Mouse (Mus musculus) Muller cell, postnatal 12 days (primary cell): ENCODE measurements at regions not wholly inside any gene's neighbourhood (a gene's known extent, or its start where the extent isn't known, plus 50 kb on each side); places are given as distances from the start of the nearest gene placed in this dataset.

Experiments
- DNase-seq: peaks from one replicate; pipeline ENCODE4 v3.0.0-alpha.2; 2015; ENCODE audit errors: inconsistent ontology term

DNA sequence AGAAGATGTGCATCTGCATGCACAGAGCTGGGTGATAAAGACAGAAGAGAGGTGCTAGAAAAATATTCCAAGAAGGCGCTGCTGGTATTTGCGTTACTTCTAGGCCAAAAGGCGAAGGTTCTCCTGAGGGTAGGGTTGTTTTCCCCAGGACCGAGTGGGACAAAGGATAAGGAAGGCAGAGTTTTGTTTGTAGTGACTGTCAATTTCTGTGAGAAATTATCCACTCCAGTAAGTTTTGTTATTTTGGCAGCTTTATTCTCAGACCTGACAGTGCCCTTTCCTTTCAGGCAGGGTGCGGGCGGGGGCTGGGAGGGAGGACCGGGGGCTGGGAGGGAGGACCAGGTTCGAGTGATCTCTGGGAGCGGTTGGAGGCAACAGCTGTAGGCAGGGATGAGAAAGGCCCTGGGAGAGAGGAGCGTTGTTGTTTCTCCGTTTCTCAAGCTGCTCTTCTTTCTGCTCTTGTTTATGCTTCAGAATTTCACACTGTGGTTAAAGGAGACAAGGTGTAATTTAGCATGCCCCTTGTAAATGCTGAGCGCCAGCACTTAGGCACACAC, 211.2 kb upstream of the Cited2 start:
- DNase-seq, result peak; percentile 31

DNA sequence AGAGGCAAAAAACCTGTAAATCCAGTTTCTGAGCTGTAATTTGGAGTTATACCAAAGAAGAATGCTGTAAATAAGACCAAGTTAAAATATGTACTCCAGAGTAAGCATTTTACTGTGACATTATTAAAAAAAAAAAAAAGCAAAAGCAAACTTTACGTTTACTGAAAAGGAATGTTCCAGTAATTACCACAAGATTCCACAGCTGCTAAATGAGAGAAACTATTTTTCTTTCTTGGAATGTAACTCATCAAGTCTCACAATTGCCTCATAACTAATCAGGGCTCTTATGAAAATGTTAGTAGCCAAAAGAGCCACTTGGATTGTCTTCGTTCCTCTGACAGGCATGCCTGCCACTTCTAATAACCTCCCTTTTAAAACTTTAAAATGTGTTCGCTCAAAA, 210.5 kb upstream of the Cited2 start:
- peak; percentile 53 for DNase-seq

DNA sequence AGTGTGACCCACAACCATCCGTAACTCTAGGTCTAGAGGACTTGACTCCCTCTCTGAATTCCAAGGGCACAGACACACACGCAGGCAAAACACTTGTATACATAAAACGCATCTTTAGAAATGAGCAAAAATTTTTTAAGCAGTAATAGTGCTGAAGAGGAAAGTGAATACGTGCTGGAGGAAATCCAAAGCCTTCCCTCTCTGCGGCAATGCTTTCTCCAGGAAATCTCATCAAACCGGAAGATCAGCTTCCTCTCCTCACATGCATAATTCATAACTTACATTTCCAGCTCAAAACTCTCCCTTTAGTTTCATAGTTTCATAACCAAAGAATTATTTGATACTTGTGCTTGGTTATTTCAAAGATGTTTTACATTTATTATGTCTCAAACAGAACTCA, 209.3 kb upstream of the Cited2 start:
- no peak for DNase-seq

DNA sequence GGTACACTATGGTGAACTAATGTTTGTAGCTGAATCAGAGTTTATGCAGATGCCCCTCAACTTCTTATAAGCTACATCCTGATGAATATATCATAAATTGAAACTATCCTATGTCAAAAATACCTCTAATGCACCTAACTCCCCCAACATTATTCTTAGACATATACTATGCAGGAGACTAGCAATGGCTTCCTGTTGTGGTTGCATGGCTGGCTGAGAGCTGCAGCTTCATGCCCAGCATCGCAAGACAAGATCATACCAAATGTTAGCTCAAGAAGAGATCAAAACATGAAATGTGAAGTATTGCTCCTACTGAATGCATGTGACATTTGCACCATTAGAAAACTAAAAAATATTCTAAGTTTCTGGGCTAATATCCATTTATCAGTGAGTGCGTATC, 206.9 kb upstream of the Cited2 start:
- DNase-seq, result no peak

DNA sequence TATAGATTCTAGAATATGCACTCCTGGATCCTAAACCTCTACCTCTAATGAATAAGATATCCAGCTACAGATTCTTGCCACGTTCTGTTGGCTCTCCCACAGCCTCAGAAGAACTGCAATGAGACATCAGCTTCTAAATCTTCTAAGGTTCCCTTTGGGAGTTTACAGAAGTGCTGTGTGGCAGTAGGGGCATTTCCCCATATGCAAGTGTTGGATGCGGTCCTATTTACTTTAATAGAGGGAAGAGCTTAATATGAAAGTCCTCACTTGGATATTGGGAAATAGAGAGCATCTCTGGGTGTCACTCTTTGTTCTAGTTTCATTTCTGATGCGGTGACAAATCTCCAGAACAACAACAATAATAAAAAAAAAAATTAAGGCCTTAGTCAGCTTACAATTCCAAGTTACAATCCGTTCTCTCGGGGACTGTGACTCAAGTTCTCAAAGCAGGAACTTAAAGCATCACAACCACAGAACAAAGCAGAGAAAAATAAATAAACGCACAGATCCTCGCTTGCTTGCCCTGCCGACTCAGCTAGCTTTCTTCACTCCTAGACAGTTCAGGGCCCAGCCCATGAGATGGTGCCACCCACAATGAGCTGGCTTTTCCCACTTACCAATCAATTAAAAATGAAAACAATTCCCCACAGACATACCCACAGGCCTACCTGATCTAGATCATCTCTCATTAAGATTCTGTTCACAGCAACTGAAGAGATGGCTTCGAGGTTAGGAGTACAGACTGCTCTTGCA, 204.4 kb upstream of the Cited2 start:
- peak; percentile 19 for DNase-seq

DNA sequence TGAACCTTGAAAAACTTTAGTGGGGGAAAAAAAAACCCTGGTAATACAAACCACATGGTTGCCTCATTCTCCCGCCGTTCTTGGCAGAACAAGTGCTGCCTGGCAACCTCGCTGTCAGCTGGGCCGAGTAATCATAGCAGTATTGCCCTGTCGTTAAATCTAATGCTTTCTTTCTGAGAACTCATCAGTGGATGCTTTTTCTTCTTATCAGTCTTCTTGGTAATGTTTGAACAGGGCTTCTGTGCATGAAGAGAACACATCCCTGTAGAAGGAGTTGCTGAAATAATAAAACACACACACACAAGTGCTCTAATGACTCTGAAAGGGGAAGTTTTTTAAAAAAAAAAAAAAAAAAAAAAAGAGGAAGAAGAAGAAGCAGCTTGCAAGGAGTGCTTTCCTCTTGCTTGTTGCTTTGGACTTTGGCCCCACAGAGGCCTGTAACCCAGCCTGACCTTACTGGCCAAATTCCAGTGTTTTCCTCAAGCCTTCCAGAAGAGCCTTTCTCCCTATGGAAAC, 200.9 kb upstream of the Cited2 start:
- DNase-seq, result peak; percentile 31

DNA sequence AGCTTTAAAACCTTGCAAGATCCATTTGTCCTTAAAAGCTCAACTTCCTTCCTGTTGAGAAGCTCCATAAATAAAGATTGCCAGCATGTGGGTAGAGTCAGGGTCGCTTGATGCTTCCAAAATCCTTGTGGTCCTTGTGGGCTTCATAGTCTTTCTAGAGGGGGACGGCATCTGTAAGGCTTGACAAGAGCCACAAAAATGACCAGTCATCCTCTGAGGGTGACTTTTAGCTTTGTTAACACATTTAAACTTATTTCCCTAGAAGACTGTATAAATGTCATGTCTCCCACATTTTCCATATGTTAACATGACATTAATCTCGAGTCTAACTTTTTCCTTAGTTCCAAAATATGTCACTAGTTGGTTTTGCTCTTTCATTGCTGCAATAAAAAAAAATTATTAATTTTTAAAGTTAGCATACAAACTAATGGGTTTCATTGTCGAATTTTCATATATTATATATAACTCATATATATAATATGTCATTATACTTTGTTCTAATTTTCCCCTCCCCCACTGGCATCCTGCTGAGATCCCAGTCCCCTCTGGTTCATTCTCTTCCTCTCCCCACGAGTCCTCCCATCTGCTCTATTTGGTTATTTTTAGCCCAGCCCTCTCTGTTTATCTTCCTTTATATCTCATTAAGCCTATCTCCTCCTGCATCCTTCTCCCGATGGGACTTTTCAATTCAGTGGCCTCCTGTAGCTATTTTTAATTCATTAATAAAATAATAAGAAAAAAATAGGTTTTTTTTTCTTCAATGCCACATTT, 199.3 kb upstream of the Cited2 start:
- no peak for DNase-seq

DNA sequence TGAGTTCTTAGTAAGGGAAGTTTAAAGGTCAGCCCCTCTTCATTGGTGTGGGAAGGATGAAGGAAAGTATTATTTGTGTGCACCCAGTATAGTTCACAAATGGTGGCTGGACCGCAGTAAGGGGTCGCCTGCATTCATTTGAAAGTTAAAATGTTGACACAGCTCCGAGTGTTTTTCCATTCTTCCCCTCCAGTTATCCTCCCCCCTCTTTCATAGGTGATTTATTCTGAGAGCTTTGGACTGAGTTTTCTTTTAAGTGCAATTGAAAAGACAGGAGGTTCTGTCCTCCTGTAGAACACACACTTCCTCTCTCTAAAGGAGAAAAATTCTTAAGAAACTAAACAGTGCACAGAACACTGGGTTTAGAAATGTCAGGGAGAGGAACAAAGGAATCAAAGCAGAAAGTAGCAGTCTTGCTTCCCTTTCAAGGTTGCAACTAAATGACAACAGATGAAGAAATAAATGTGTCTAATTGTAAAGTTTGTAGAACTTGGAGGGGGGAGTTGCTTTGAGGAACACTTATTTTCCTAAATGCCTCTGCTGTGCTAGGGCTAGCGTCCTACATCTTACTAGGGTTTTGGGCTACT, 195.8 kb upstream of the Cited2 start:
- no peak for DNase-seq

DNA sequence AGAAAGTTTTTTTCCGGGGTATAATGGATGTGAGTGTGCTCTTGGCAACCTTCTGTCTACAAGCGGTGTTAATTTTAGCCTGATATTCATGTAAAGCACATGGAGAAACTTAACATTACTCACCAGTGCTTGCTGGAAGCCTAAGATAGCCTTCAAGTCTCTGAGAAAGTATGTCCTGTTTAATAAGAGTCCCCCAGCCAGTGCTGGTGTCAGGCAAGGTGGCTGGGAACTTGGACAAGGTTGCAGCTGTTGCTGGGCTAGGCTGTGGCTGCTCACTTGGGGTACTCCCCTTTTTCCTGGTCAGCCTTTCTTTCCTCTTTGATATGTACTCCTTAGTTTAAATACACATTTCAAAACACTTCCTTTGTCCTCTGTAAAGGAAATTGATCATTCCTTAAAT, 194.9 kb upstream of the Cited2 start:
- DNase-seq, result no peak

DNA sequence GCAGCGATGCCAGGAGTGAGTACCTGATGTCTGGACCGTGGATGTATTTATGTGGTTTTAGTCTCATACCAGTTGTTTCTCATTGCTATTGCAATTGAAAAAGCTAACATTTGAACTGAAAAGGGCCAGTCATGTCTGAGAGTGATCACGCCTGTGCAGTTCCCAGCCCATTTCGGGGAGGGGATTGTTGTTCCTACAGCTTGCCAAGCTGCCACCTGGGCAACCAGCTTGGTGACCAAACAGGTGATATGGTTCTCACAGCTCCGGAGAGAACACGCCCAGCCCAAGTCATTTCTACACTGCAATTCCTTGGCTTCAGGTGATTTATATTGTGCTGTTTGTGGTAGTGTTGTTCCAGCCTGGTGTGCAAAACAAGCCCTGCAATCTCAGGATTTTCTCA, 194.2 kb upstream of the Cited2 start:
- DNase-seq, result no peak

DNA sequence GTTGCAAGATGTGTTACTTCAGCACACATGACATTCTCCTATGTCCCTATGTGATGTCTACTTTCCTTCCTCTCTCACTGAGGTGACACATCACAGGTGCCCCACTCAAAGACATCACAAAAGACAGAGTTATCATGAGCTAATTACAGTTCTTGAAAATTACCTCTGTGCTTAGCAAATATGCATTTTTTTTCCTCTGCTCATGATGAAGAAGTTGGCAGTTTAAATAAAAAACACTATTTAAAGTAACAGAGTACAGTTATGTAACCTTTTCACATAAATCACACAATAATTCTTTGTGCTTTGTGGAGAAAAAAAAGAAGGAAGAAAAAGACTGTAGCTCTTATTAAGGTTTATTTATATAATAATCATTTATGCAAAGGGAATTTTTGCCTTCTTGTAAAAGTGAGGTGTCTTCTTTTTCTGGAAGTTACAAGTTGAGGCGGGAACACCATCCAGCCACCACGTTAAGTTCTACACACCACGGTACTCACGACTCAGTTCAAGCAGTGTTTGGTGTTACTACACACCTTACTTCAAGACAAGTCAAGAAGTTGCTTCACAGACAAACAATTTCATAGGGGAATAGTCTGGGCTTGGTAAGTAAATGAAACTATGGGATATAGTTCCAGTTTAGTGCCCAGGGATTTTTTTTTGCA, 193.0 kb upstream of the Cited2 start:
- no peak for DNase-seq

DNA sequence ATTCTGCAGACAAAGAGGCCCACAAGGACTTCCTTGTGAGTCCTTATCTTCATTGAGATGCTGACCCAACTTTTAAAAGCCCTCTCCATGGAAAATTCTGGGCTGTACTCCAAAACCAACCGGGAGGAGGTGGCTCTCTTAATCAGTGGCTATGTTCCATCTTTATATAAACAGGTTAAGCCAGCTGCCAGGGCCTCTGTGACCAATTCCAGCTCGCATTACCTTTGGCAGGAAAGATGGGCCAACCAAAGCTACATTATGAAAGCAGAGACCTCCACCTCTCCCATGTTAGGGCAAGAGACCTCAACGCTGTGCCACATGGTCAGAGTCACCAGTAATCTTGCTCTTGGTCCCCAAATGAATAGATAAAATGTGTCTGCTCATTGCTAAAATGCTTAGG, 192.0 kb upstream of the Cited2 start:
- peak; percentile 80 for DNase-seq

DNA sequence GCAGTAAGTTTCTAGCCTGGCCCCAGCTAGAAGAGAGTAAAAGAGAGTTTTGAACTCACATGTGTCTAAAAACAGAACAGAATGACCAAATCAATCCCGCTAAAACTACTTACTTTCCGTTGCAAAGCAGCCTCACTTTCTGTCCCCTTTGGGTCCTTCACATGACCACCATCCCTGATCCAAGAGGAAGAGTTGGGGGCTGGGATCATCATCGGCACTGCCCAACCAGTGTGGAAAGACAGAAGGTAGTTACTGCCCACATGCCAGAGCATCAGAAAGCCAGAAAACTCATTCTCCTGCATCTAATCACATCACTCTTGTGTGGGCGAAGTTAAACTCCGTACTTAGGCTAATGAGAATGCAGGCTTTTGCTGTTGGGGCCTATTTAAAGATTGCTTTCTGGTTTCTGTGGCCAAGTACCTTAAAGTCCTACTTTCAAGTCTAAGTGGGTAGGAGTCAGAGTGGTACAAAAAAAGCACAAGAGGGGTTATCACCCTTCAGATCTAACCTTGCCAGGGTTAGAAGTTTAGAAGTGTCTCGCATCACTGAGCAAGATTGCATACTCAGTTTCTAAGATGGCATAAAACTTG, 184.0 kb upstream of the Cited2 start:
- no peak for DNase-seq

DNA sequence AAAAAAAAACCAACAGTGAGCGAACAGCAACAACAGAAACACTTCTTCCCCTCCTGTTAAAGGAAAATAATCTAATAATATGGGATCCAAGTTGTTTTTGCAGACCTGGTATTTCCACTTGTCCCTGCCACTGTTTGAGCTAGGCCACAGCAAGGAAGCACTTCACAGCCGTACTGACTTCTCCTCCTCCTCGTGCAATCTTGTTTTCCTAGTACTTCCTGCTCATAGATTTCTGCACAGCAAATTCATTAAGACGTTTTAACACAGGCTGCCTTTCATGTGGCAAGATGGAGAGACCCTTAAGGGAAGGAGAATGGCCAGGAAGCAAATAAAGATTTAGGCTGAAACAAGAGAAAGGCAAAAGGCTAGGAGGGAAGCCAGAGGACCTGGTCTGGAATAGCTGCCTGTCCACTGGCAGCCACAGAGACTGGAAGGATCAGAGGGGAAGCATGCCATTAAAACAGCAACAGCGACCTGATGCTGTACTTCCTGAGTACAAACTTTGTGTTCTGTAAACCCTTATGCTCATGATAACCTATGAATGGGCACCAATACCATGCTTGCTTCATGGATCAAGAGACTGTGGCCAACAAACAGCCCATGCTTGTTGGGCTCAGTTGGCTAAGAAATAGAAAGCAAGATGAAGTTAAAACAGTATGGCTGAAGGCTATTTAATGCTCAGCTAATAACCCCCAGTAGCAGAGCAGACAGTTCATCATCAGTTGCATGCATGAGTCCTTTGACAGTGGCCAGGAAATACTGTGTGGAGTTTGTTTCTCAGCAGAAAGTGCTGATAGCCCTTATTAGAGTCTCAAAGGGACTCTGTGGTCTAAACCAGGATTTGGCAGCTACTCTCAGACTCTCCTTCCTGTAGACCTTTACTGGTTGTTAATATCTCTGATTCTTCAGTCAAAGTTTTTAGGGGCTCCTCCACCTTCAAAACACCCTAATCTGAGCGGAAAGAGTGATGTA, 182.3 kb upstream of the Cited2 start:
- DNase-seq, result no peak

DNA sequence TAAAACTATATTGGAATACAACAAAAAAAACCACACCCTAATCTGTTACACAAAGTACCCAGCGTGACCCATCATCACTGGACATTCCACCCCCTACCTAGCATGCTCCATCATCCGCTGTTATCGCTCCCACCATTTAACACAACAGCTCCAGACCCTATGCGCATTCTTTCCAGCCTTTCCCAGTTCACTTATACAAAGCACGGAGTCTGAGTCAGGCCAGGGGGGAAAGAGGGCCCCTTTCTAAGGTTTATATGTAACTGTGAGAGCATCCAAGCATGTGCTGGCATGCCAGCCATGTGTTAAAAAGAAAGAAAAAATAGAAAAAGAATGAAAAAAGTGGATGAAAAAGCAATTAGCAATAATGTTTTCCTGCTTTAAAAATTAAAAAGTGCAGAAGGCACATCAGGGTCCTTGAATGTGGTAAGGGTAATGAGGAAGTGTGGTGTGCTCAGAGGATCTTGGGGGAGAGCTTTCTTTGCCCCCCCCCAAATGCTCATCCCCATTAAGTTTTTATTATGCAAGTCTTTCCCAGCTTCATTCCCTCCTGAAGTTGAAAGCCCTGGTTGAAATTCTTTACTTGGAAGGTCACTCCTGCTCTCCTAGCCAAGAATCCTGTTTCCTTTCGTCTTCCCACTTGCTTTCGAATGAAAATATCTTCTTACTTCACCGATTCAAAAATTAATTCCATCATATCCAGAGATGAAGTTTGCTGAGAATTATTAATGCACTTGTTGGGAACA, 180.7 kb upstream of the Cited2 start:
- peak; percentile 72 for DNase-seq

DNA sequence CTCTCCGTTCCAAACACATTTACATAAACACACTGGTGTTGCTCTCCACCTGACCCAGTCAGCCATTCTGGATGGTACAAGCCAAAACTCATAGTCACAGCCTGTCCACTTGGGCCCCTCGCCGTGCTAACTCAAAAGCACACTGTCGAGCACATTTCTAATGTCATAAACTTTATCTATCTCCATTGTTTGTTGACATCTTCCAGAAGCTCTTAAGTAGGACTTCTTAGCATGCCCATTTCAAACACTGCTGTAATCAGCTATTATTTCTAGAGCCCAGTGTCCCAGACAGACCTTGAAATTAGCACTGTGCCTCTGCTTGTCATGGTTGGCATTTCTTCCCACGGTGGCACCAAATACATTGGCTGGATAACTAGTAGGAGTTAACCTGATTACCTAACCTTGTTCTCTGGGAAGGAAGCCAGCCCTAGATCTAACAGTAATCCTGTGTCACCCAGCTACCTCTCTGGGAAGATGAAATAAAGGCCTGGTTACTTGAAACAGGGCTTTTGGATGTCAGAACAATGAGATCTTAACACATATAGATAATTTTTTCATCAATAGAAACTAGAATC, 180.1 kb upstream of the Cited2 start:
- no peak for DNase-seq

DNA sequence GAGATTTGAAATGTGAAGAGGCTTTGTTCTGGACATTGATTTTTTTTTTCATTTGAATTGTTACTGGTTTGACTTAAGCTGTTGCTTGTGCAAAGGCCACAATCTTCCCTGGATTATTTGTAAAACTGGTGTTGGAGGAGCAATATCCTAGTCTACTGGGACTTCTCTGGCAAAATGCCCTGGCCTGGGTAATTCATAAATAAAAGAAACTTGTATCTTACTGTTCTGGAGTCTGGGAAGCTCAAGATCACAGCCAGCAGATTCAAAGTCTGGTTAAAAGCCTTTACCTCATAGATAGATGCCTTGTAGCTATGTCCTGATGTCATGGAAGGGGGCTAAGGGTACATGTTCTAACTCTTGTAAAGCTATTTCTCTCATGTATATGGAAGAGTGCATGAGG, 177.7 kb upstream of the Cited2 start:
- DNase-seq, result no peak

DNA sequence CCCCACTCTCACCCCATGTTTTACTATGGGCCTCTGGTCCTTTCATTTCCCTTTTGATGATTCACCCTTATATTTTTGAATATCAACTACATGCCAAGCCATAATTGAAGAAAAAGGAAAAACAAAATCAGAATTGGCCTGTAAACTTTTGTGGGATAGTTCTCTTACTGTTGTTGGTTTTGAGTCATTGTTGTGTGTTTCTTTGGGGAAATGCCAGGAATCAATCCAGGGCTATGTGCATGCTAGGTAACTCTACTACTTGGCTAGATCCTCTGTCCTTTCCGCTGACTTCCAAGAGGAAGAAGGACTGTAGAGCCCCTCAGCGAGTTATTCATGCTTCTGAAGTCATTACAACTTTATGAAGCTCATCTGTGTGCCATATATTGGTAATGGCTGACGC, 175.0 kb upstream of the Cited2 start:
- DNase-seq, result no peak
